Mouse (Mus musculus): ENCODE measurements around the gene Lrrc4. TPM values are rescaled to one million over a fixed set of nuclear protein-coding genes. Genes with fewer than 3 reads are reported as not detected.

Gene Lrrc4
- polyA plus RNA-seq, 1 experiment from 2014 or later, result 1.0 TPM

- no peak for DNase-seq (ENCODE audit: low spot score)
- H3K36me3 ChIP-seq (ENCODE audit: control insufficient read depth, insufficient read depth, low read length), result no peaks in the 10 kb centered on the region
- H3K27me3 ChIP-seq (replicated peaks; ENCODE audit: control insufficient read depth, insufficient read depth, low read length), result no peaks in the 10 kb centered on the region
- no peak overlapping the region for H3K4me3 ChIP-seq (ENCODE audit: low read depth, low read length)
- 67% methylated on average over 1 of the region's 1 CpGs for WGBS
- H3K9ac ChIP-seq (ENCODE audit: low read depth, low read length), result no peak overlapping the region
- no peaks in the 10 kb centered on the region for H3K9me3 ChIP-seq (ENCODE audit: control insufficient read depth, low read length)
- H3K4me2 ChIP-seq (ENCODE audit: low read depth, low read length), result no peak overlapping the region
- H3K27ac ChIP-seq (replicated peaks; ENCODE audit: low read depth, low read length), result no peak overlapping the region
- peaks cover 16% of the 10 kb centered on the region for H3K4me1 ChIP-seq (ENCODE audit: control insufficient read depth, insufficient read depth, low read length)
- ATAC-seq (ENCODE audit: low read depth), result no peak
These were observed 196.5 kb downstream of the Lrrc4 start for GRCm38 (mm10) chr6:28635092-28635491.

DNA sequence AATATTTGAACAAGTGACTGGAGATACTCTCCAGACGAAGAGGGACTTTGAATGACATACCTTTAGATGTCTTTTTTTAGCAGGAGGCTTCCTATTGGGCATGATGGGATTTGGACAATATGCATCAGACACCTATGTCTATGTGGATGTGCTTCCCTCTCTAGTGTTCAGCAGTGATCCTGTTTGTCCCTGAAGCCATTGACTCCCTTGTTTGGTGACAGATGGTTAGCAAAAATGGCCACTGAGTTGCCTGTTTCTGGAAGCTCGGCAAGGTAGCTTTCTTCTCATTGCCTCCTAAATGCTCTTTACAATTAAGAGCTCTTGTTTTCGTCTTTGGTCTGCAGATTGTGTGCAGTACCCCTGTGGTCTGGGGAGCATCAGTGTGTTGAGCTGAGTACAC is 197.9 kb downstream of the Lrrc4 start:
- no peaks in the 10 kb centered on the region for H3K36me3 ChIP-seq (ENCODE audit: control insufficient read depth, insufficient read depth, low read length)
- H3K9me3 ChIP-seq (ENCODE audit: control insufficient read depth, low read length), result no peaks in the 10 kb centered on the region
- H3K4me2 ChIP-seq (ENCODE audit: low read depth, low read length), result no peak overlapping the region
- no peak for ATAC-seq (ENCODE audit: low read depth)
- 69% methylated on average over 3 of the region's 3 CpGs for WGBS
- no peak for DNase-seq (ENCODE audit: low spot score)
- H3K9ac ChIP-seq (ENCODE audit: low read depth, low read length), result no peak overlapping the region
- H3K27ac ChIP-seq (replicated peaks; ENCODE audit: low read depth, low read length), result no peak overlapping the region
- peaks cover 16% of the 10 kb centered on the region for H3K4me1 ChIP-seq (ENCODE audit: control insufficient read depth, insufficient read depth, low read length)
- no peaks in the 10 kb centered on the region for H3K27me3 ChIP-seq (replicated peaks; ENCODE audit: control insufficient read depth, insufficient read depth, low read length)
- no peak overlapping the region for H3K4me3 ChIP-seq (ENCODE audit: low read depth, low read length)

- no peak for ATAC-seq (ENCODE audit: low read depth)
- H3K9me3 ChIP-seq (ENCODE audit: control insufficient read depth, low read length), result no peaks in the 10 kb centered on the region
- H3K4me1 ChIP-seq (ENCODE audit: control insufficient read depth, insufficient read depth, low read length), result peaks cover 16% of the 10 kb centered on the region
- peak overlapping the region; percentile 28 for H3K27ac ChIP-seq (replicated peaks; ENCODE audit: low read depth, low read length)
- DNase-seq (ENCODE audit: low spot score), result peak; percentile 56
- H3K4me3 ChIP-seq (ENCODE audit: low read depth, low read length), result no peak overlapping the region
- H3K27me3 ChIP-seq (replicated peaks; ENCODE audit: control insufficient read depth, insufficient read depth, low read length), result no peaks in the 10 kb centered on the region
- no peak overlapping the region for H3K9ac ChIP-seq (ENCODE audit: low read depth, low read length)
- H3K36me3 ChIP-seq (ENCODE audit: control insufficient read depth, insufficient read depth, low read length), result no peaks in the 10 kb centered on the region
- WGBS, result 49% methylated on average over 2 of the region's 2 CpGs
- H3K4me2 ChIP-seq (ENCODE audit: low read depth, low read length), result no peak overlapping the region
These were observed 198.4 kb downstream of the Lrrc4 start for GRCm38 (mm10) chr6:28633120-28633519.

- ATAC-seq (ENCODE audit: low read depth) (no peak), DNase-seq (ENCODE audit: low spot score) (peak; percentile 46)
- H3K4me1 ChIP-seq (ENCODE audit: control insufficient read depth, insufficient read depth, low read length), result peaks cover 10% of the 10 kb centered on the region; the same call in 1 of the 2 replicates
- no peaks in the 10 kb centered on the region for H3K27me3 ChIP-seq (replicated peaks; ENCODE audit: control insufficient read depth, insufficient read depth, low read length)
- H3K9ac ChIP-seq (ENCODE audit: low read depth, low read length), result no peak overlapping the region
- 64% methylated on average over 2 of the region's 2 CpGs for WGBS
- H3K27ac ChIP-seq (replicated peaks; ENCODE audit: low read depth, low read length), result no peak overlapping the region
- no peak overlapping the region for H3K4me2 ChIP-seq (ENCODE audit: low read depth, low read length)
- no peaks in the 10 kb centered on the region for H3K9me3 ChIP-seq (ENCODE audit: control insufficient read depth, low read length)
- no peak overlapping the region for H3K4me3 ChIP-seq (ENCODE audit: low read depth, low read length)
- H3K36me3 ChIP-seq (ENCODE audit: control insufficient read depth, insufficient read depth, low read length), result peaks cover 12% of the 10 kb centered on the region
These were observed 200.6 kb downstream of the Lrrc4 start for GRCm38 (mm10) chr6:28630926-28631325.

GRCm38 (mm10) chr6:28629866-28630265 is 201.7 kb downstream of the Lrrc4 start:
- H3K9ac ChIP-seq (ENCODE audit: low read depth, low read length), result no peak overlapping the region
- H3K9me3 ChIP-seq (ENCODE audit: control insufficient read depth, low read length), result no peaks in the 10 kb centered on the region
- WGBS, result 74% methylated on average over 2 of the region's 2 CpGs
- H3K4me2 ChIP-seq (ENCODE audit: low read depth, low read length), result no peak overlapping the region
- peaks cover 16% of the 10 kb centered on the region for H3K36me3 ChIP-seq (ENCODE audit: control insufficient read depth, insufficient read depth, low read length)
- no peak overlapping the region for H3K4me3 ChIP-seq (ENCODE audit: low read depth, low read length)
- H3K27me3 ChIP-seq (replicated peaks; ENCODE audit: control insufficient read depth, insufficient read depth, low read length), result no peaks in the 10 kb centered on the region
- no peak overlapping the region for H3K27ac ChIP-seq (replicated peaks; ENCODE audit: low read depth, low read length)
- peak; percentile 23 for DNase-seq (ENCODE audit: low spot score)
- ATAC-seq (ENCODE audit: low read depth), result no peak
- H3K4me1 ChIP-seq (ENCODE audit: control insufficient read depth, insufficient read depth, low read length), result peaks cover 10% of the 10 kb centered on the region; the same call in 1 of the 2 replicates

- H3K4me3 ChIP-seq (ENCODE audit: low read depth, low read length), result no peak overlapping the region
- no peak overlapping the region for H3K4me2 ChIP-seq (ENCODE audit: low read depth, low read length)
- H3K27me3 ChIP-seq (replicated peaks; ENCODE audit: control insufficient read depth, insufficient read depth, low read length), result no peaks in the 10 kb centered on the region
- H3K36me3 ChIP-seq (ENCODE audit: control insufficient read depth, insufficient read depth, low read length), result peaks cover 16% of the 10 kb centered on the region
- no peak overlapping the region for H3K27ac ChIP-seq (replicated peaks; ENCODE audit: low read depth, low read length)
- H3K9ac ChIP-seq (ENCODE audit: low read depth, low read length), result no peak overlapping the region
- no peaks in the 10 kb centered on the region for H3K9me3 ChIP-seq (ENCODE audit: control insufficient read depth, low read length)
- WGBS, result 61% methylated on average over 1 of the region's 1 CpGs
- 0 out of 2 replicates have a peak, but pooled peaks cover 4% of the 10 kb centered on the region for H3K4me1 ChIP-seq (ENCODE audit: control insufficient read depth, insufficient read depth, low read length)
- ATAC-seq (ENCODE audit: low read depth), result peak; percentile 62
- DNase-seq (ENCODE audit: low spot score), result no peak
These were observed 203.1 kb downstream of the Lrrc4 start for GRCm38 (mm10) chr6:28628408-28628807.

DNA sequence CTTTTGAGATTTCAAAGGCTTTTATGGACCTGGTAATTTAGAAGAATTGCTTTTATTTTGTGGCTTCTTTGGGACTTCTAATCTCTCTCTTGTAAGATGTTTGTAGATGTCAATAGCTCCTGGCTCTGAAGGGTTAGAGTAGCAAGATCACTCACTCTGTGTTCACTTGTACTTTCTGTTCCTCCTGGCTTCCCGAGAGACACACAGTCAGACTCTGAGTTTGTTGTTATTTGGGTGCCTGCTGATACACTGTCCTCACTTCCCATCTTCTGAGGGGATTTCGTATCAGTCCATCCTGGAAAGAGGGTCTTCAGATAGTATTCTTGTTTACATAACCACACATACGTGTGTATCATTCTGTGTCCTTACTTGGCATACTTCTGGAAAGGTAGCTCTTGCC is 208.6 kb downstream of the Lrrc4 start:
- H3K27ac ChIP-seq (replicated peaks; ENCODE audit: low read depth, low read length), result no peak overlapping the region
- WGBS, result 72% methylated on average over 3 of the region's 3 CpGs
- no peak overlapping the region for H3K9ac ChIP-seq (ENCODE audit: low read depth, low read length)
- H3K4me3 ChIP-seq (ENCODE audit: low read depth, low read length), result no peak overlapping the region
- peaks cover 16% of the 10 kb centered on the region for H3K36me3 ChIP-seq (ENCODE audit: control insufficient read depth, insufficient read depth, low read length)
- no peaks in the 10 kb centered on the region for H3K27me3 ChIP-seq (replicated peaks; ENCODE audit: control insufficient read depth, insufficient read depth, low read length)
- H3K9me3 ChIP-seq (ENCODE audit: control insufficient read depth, low read length), result no peaks in the 10 kb centered on the region
- ATAC-seq (ENCODE audit: low read depth) (no peak), DNase-seq (ENCODE audit: low spot score) (no peak)
- H3K4me2 ChIP-seq (ENCODE audit: low read depth, low read length), result no peak overlapping the region
- peaks cover 9% of the 10 kb centered on the region for H3K4me1 ChIP-seq (ENCODE audit: control insufficient read depth, insufficient read depth, low read length)

- H3K27me3 ChIP-seq (replicated peaks; ENCODE audit: control insufficient read depth, insufficient read depth, low read length), result no peaks in the 10 kb centered on the region
- ATAC-seq (ENCODE audit: low read depth), result no peak
- 73% methylated on average over 6 of the region's 6 CpGs for WGBS
- DNase-seq (ENCODE audit: low spot score), result no peak
- peaks cover 9% of the 10 kb centered on the region for H3K4me1 ChIP-seq (ENCODE audit: control insufficient read depth, insufficient read depth, low read length)
- no peak overlapping the region for H3K9ac ChIP-seq (ENCODE audit: low read depth, low read length)
- no peak overlapping the region for H3K27ac ChIP-seq (replicated peaks; ENCODE audit: low read depth, low read length)
- H3K4me3 ChIP-seq (ENCODE audit: low read depth, low read length), result no peak overlapping the region
- H3K4me2 ChIP-seq (ENCODE audit: low read depth, low read length), result no peak overlapping the region
- peaks cover 13% of the 10 kb centered on the region for H3K36me3 ChIP-seq (ENCODE audit: control insufficient read depth, insufficient read depth, low read length)
- H3K9me3 ChIP-seq (ENCODE audit: control insufficient read depth, low read length), result no peaks in the 10 kb centered on the region
These were observed 209.0 kb downstream of the Lrrc4 start for GRCm38 (mm10) chr6:28622522-28622921.

DNA sequence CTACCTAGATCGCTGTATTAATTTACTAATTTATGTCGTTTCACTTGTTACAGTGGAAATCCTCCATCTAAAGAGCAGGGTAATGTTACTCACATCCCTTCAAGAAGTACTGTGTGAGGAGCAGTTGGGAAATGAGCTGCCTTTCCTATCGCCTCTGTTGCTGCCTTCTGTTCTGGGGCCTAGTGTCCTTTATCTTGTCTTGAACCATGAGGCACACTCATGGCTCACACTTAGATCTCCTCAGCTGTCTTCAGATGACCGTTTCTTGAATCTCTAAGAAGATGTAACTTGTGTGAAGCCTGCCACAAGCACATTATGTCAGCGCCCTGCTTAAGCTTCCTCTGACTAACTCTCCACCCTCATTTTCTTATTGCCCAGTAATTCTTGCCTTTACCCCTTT is 209.6 kb downstream of the Lrrc4 start:
- H3K4me1 ChIP-seq (ENCODE audit: control insufficient read depth, insufficient read depth, low read length), result peaks cover 9% of the 10 kb centered on the region
- H3K27me3 ChIP-seq (replicated peaks; ENCODE audit: control insufficient read depth, insufficient read depth, low read length), result no peaks in the 10 kb centered on the region
- H3K36me3 ChIP-seq (ENCODE audit: control insufficient read depth, insufficient read depth, low read length), result peaks cover 9% of the 10 kb centered on the region
- ATAC-seq (ENCODE audit: low read depth) (no peak), DNase-seq (ENCODE audit: low spot score) (no peak)
- no peak overlapping the region for H3K4me2 ChIP-seq (ENCODE audit: low read depth, low read length)
- H3K9me3 ChIP-seq (ENCODE audit: control insufficient read depth, low read length), result no peaks in the 10 kb centered on the region
- no peak overlapping the region for H3K27ac ChIP-seq (replicated peaks; ENCODE audit: low read depth, low read length)
- H3K9ac ChIP-seq (ENCODE audit: low read depth, low read length), result no peak overlapping the region
- no peak overlapping the region for H3K4me3 ChIP-seq (ENCODE audit: low read depth, low read length)
- WGBS, result 84% methylated on average over 5 of the region's 5 CpGs
